Mouse (Mus musculus): ENCODE data around the gene Ntn4. TPM values are rescaled to one million over a fixed set of nuclear protein-coding genes. Genes with fewer than 3 reads are reported as not detected.

Gene Ntn4
- total RNA-seq, 2 experiments from 2014 or later, result 6.4 to 7.8 TPM

- DNase-seq (ENCODE audit: low spot score in 2 of 2), result no peak
Observed at GRCm38 (mm10) chr10:93728131-93728530, 87.7 kb downstream of the Ntn4 start.

GRCm38 (mm10) chr10:93730514-93730913 is 90.0 kb downstream of the Ntn4 start:
- no peak for DNase-seq (ENCODE audit: low spot score in 2 of 2)

- no peak for DNase-seq (ENCODE audit: low spot score in 2 of 2)
Observed at GRCm38 (mm10) chr10:93731248-93731691, 90.8 kb downstream of the Ntn4 start.

- peak in 1 of 2 experiments; percentile 5 for DNase-seq (ENCODE audit: low spot score in 2 of 2)
Observed at GRCm38 (mm10) chr10:93736114-93736645, 95.7 kb downstream of the Ntn4 start.

- no peak for DNase-seq (ENCODE audit: low spot score in 2 of 2)
Observed at GRCm38 (mm10) chr10:93737080-93737479, 96.6 kb downstream of the Ntn4 start.

- DNase-seq (ENCODE audit: low spot score in 2 of 2), result peak; percentile 7 to 37
Observed at GRCm38 (mm10) chr10:93741446-93742096, 101.1 kb downstream of the Ntn4 start.

GRCm38 (mm10) chr10:93742097-93742446 is 101.6 kb downstream of the Ntn4 start:
- no peak for DNase-seq (ENCODE audit: low spot score in 2 of 2)

GRCm38 (mm10) chr10:93742598-93742997 is 102.1 kb downstream of the Ntn4 start:
- DNase-seq (ENCODE audit: low spot score in 2 of 2), result no peak

- no peak for DNase-seq (ENCODE audit: low spot score in 2 of 2)
Observed at GRCm38 (mm10) chr10:93749267-93750192, 109.0 kb downstream of the Ntn4 start.

- DNase-seq (ENCODE audit: low spot score in 2 of 2), result no peak
Observed at GRCm38 (mm10) chr10:93751302-93751701, 110.8 kb downstream of the Ntn4 start.

GRCm38 (mm10) chr10:93753711-93754391 is 113.4 kb downstream of the Ntn4 start:
- no peak for DNase-seq (ENCODE audit: low spot score in 2 of 2)

- no peak for DNase-seq (ENCODE audit: low spot score in 2 of 2)
Observed at GRCm38 (mm10) chr10:93756211-93756610, 115.7 kb downstream of the Ntn4 start.

GRCm38 (mm10) chr10:93759644-93760043 is 119.2 kb downstream of the Ntn4 start:
- peak; percentile 39 to 65 for DNase-seq (ENCODE audit: low spot score in 2 of 2)

- no peak for DNase-seq (ENCODE audit: low spot score in 2 of 2)
Observed at GRCm38 (mm10) chr10:93760429-93760828, 119.9 kb downstream of the Ntn4 start.

- no peak for DNase-seq (ENCODE audit: low spot score in 2 of 2)
Observed at GRCm38 (mm10) chr10:93763074-93763473, 122.6 kb downstream of the Ntn4 start.

GRCm38 (mm10) chr10:93766221-93766620 is 125.7 kb downstream of the Ntn4 start:
- no peak for DNase-seq (ENCODE audit: low spot score in 2 of 2)

- no peak for DNase-seq (ENCODE audit: low spot score in 2 of 2)
Observed at GRCm38 (mm10) chr10:93767245-93767644, 126.8 kb downstream of the Ntn4 start.

- DNase-seq (ENCODE audit: low spot score in 2 of 2), result peak in 1 of 2 experiments; percentile 37
Observed at GRCm38 (mm10) chr10:93768222-93768621, 127.7 kb downstream of the Ntn4 start.

GRCm38 (mm10) chr10:93771931-93772465 is 131.5 kb downstream of the Ntn4 start:
- DNase-seq (ENCODE audit: low spot score in 2 of 2), result peak; percentile 50 to 82

GRCm38 (mm10) chr10:93772492-93772891 is 132.0 kb downstream of the Ntn4 start:
- no peak for DNase-seq (ENCODE audit: low spot score in 2 of 2)

- DNase-seq (ENCODE audit: low spot score in 2 of 2), result no peak
Observed at GRCm38 (mm10) chr10:93776731-93777151, 136.3 kb downstream of the Ntn4 start.
